Mouse (Mus musculus): ENCODE results near the gene Washc4.

Gene Washc4

DNA sequence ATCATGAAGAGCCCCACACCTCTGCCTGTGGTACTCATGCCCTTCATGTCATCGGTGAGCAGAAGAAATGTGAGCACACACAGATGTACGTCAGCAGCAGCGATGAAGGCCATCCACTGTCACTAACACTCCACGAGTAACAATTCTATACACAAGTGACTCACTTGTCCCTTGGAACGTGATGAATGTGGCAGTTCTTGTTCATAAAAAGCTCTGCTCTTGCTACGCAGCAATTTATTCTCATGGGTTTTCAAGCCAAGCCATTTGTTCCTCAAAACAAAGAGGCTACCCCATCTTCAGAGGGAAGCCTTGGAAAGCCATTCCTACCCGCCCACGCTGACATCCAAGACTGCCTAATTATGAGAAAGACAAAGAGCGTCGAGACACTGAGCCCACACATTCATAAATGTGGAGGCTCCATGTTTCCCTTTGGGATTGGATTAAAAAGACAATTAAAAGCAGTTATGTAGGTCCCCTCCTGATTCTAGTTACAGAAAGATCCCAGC, 96.4 kb downstream of the Washc4 start:
- DNase-seq, result no peak

GRCm38 (mm10) chr10:83641641-83642040, 98.1 kb downstream of the Washc4 start:
- peak; percentile 55 for DNase-seq

DNA sequence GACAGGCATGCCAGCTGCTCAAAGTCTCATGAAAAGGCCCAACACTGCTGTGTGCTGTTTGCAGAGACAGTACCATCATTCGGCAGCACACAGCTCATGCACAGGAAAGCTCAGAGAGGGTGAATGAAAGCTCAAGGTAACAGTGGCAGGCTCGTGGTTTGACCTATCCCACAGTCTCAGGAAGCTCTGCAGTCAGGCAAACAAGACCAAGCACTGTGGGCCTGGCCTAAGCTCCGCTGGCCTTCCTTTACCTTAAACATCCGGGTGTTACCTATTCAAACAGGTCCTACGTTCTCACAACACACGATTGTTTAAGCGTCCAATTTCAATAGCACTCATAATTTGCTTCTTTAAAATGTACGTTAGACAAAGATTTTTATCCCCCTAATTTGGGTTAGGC, 100.6 kb downstream of the Washc4 start:
- DNase-seq, result no peak

GRCm38 (mm10) chr10:83644865-83645715, 101.5 kb downstream of the Washc4 start:
- DNase-seq, result peak; percentile 53

DNA sequence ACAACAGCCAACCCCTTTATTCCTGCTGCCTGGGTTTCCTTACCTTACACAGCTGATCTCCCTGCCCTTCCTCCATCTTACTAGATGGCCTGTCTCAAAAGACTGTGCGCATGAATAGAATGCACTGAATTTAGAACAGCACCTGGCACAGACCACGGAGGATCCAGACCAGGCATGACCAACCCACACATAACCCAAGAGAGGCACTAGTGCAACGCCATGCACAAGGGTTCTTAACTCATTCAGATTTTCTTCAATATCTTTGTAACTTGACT, 102.1 kb downstream of the Washc4 start:
- peak; percentile 49 for DNase-seq

Data from cerebellum, adult 11-12 months (tissue).